ENCODE assay signal across 9 mouse cellular contexts in the genomic region with DNA sequence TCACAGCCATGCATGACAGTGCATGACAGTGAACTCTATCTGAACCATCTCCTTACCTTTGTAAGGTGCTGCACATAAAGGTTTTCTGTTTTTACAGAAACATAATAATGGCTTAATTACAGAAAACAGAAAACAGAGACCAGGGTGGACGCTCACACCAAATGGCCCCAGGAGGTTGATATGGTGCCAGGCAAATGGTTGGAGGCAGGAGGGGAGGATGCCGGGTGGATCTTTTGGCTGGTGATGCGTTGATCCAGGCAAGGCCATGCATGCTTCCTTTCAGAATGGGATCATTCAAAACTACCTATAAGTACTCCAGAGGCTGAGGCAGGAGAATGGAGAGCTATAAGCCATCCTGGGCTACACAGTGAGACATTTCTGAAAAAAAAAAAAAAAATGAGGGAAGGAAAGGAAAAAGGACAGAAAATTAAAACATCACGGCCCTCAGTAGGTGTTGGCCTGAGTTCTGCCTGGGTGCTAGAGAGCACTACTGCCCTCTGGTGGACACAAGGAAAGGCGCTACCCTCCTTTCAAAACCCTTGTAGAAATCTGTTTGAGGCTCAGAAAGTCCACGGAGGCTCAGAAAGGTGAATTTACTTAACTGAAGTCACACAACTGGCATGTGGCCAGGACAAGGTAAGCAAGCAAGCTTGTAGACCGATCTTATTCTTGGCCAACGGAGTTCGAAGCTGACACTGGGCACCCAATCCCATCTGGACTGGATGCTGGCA. TPM values are rescaled to one million over a fixed set of nuclear protein-coding genes. Genes with fewer than 3 reads are reported as not detected.
DNase-seq lines count a peak whose midpoint lies in the region; ATAC-seq and TF ChIP-seq lines count a peak whose summit lies in the region.
"Had no signal": no experiment of that assay in that cellular context is flagged by ENCODE, and none has a peak within 500 bp of the region (broad histone marks: within the 10 kb centered on the region; RNA-seq: fewer than 3 reads in every experiment).

No protein-coding gene starts in this region.

- peaks cover 13% of the 10 kb centered on the region for H3K4me1 ChIP-seq in heart, embryonic 10.5 days
- H3K4me1 ChIP-seq in thymus, adult 2 months (replicated peaks; ENCODE audit: control insufficient read depth, insufficient read depth, low read length), result no peaks in the 10 kb centered on the region
- H3K4me1 ChIP-seq in intestine, embryonic 15.5 days (replicated peaks), result peaks cover 6% of the 10 kb centered on the region; the same call in 1 of the 2 replicates

- TF ChIP-seq POLR2A in thymus, adult 2 months (IDR thresholded peaks at IDR 0.05; ENCODE audit: control insufficient read depth, extremely low read depth, insufficient read depth, low read length, poor library complexity), result no peak

- H3K4me2 ChIP-seq in intestine, embryonic 15.5 days (replicated peaks), result no peak overlapping the region
- H3K4me2 ChIP-seq: stomach, embryonic 15.5 days had no signal

- H3K36me3 ChIP-seq in heart, embryonic 10.5 days, result no peaks in the 10 kb centered on the region
- peaks cover 6% of the 10 kb centered on the region; the same call in 1 of the 2 replicates for H3K36me3 ChIP-seq in thymus, adult 2 months (ENCODE audit: control insufficient read depth, insufficient read depth, low read length)
- no peaks in the 10 kb centered on the region for H3K36me3 ChIP-seq in intestine, embryonic 15.5 days
- H3K36me3 ChIP-seq: stomach, embryonic 15.5 days had no signal

- peaks cover 25% of the 10 kb centered on the region for H3K27me3 ChIP-seq in heart, embryonic 10.5 days (ENCODE audit: insufficient read depth, poor library complexity, severe bottlenecking)
- H3K27me3 ChIP-seq in thymus, adult 2 months (ENCODE audit: control insufficient read depth, insufficient read depth, low read length), result no peaks in the 10 kb centered on the region
- no peaks in the 10 kb centered on the region for H3K27me3 ChIP-seq in intestine, embryonic 15.5 days (replicated peaks)
- H3K27me3 ChIP-seq: stomach, embryonic 15.5 days had no signal

- 26% methylated on average over 9 of the region's 9 CpGs for WGBS in heart, embryonic 10.5 days
- 36% methylated on average over 9 of the region's 9 CpGs for WGBS in thymus, adult 2 months
- WGBS in intestine, embryonic 15.5 days, result 29% methylated on average over 9 of the region's 9 CpGs

- no peak overlapping the region for H3K4me3 ChIP-seq in heart, embryonic 10.5 days
- no peak overlapping the region for H3K4me3 ChIP-seq in thymus, adult 2 months (ENCODE audit: control insufficient read depth, insufficient read depth, low read length)
- H3K4me3 ChIP-seq in intestine, embryonic 15.5 days (replicated peaks), result no peak overlapping the region
- H3K4me3 ChIP-seq: stomach, embryonic 15.5 days had no signal

- no peak overlapping the region for H3K27ac ChIP-seq in heart, embryonic 10.5 days
- no peak overlapping the region for H3K27ac ChIP-seq in thymus, adult 2 months (ENCODE audit: control insufficient read depth, insufficient read depth, low read length)
- no peak overlapping the region for H3K27ac ChIP-seq in intestine, embryonic 15.5 days
- H3K27ac ChIP-seq: stomach, embryonic 15.5 days had no signal

- DNase-seq in heart, adult 8-10 months (ENCODE audit: low spot score), result peak; percentile 52
- no peak for DNase-seq in heart, embryonic 10.5 days (ENCODE audit: low spot score)
- peak; percentile 60 for DNase-seq in thymus, adult 2 months
- no peak for DNase-seq in thymus, adult 18-20 months
- peak; percentile 16 for DNase-seq in cerebellum, adult 9-11 months
- DNase-seq in mesoderm, embryonic 11.5 days (ENCODE audit: low read depth, low spot score), result peak; percentile 80
- no peak for DNase-seq in gastrocnemius, postnatal 25 days

- H3K9ac ChIP-seq in intestine, embryonic 15.5 days, result no peak overlapping the region
- H3K9ac ChIP-seq: stomach, embryonic 15.5 days had no signal

- 0 out of 2 replicates have a peak, but pooled peaks have one; percentile 4 for ATAC-seq in intestine, embryonic 15.5 days

- H3K9me3 ChIP-seq in heart, embryonic 10.5 days, result no peaks in the 10 kb centered on the region
- H3K9me3 ChIP-seq in intestine, embryonic 15.5 days, result no peaks in the 10 kb centered on the region
- H3K9me3 ChIP-seq: stomach, embryonic 15.5 days had no signal

- no peak; the same call in 1 of the 2 replicates for TF ChIP-seq CTCF in thymus, adult 2 months (IDR thresholded peaks at IDR 0.05; ENCODE audit: borderline replicate concordance, control insufficient read depth, extremely low read depth, insufficient read depth, low read length, poor library complexity)

RNA-seq across cellular contexts. Expression of gene Asap3, which starts 6.4 kb away (rescaled TPM):
- 10 to 100 TPM in 1 of 4 experiments, 1 to 10 TPM in 3; 6.8 to 12.6 (median 9.1) TPM for total RNA-seq in heart, adult 8-10 months (2022)
- 3.4 and 3.7 TPM in 2 replicates for polyA plus RNA-seq in heart, embryonic 10.5 days (2016; fragmentation: Nextera tagmentation; extraction: Ambion mirVana)
- polyA plus RNA-seq in thymus, adult 2 months (2012; rRNA removed), result 4.1 and 4.4 TPM in 2 replicates
- 4.6 and 5.4 TPM in 2 replicates for polyA plus RNA-seq in intestine, embryonic 15.5 days (2015; fragmentation: Nextera tagmentation; extraction: Ambion mirVana)
- total RNA-seq in gastrocnemius, postnatal 25 days (2021), result 1 to 10 TPM; 2.8 to 3.0 TPM

RNA-seq across cellular contexts. Expression of gene E2f2, which starts 27.5 kb away (rescaled TPM):
- total RNA-seq in heart, adult 8-10 months (2022), result 1 to 10 TPM in 1 of 4 experiments, under 1 TPM in 3; 0.38 to 2.1 (median 0.59) TPM
- 6.3 and 6.6 TPM in 2 replicates for polyA plus RNA-seq in heart, embryonic 10.5 days (2016; fragmentation: Nextera tagmentation; extraction: Ambion mirVana)
- polyA plus RNA-seq in thymus, adult 2 months (2012; rRNA removed), result 164 and 208 TPM in 2 replicates
- 8.1 and 9.8 TPM in 2 replicates for polyA plus RNA-seq in intestine, embryonic 15.5 days (2015; fragmentation: Nextera tagmentation; extraction: Ambion mirVana)
- total RNA-seq in gastrocnemius, postnatal 25 days (2021), result 1 to 10 TPM; 1.8 to 3.5 TPM

RNA-seq across cellular contexts. Expression of gene Tcea3, which starts 47.8 kb away (rescaled TPM):
- 100 to 1,000 TPM; 142 to 162 (median 148) TPM for total RNA-seq in heart, adult 8-10 months (2022)
- 35.6 and 47.2 TPM in 2 replicates for polyA plus RNA-seq in heart, embryonic 10.5 days (2016; fragmentation: Nextera tagmentation; extraction: Ambion mirVana)
- 0.66 and 1.8 TPM in 2 replicates for polyA plus RNA-seq in thymus, adult 2 months (2012; rRNA removed)
- 18.3 and 19.0 TPM in 2 replicates for polyA plus RNA-seq in intestine, embryonic 15.5 days (2015; fragmentation: Nextera tagmentation; extraction: Ambion mirVana)
- total RNA-seq in gastrocnemius, postnatal 25 days (2021), result 100 to 1,000 TPM; 234 to 298 TPM

RNA-seq across cellular contexts. Expression of gene Id3, which starts 56.4 kb away (rescaled TPM):
- total RNA-seq in heart, adult 8-10 months (2022), result 10 to 100 TPM; 41.4 to 71.3 (median 61.6) TPM
- 324 and 492 TPM in 2 replicates for polyA plus RNA-seq in heart, embryonic 10.5 days (2016; fragmentation: Nextera tagmentation; extraction: Ambion mirVana)
- polyA plus RNA-seq in thymus, adult 2 months (2012; rRNA removed), result 312 and 357 TPM in 2 replicates
- 269 and 285 TPM in 2 replicates for polyA plus RNA-seq in intestine, embryonic 15.5 days (2015; fragmentation: Nextera tagmentation; extraction: Ambion mirVana)
- 10 to 100 TPM; 13.5 to 21.2 TPM for total RNA-seq in gastrocnemius, postnatal 25 days (2021)

Comparison
In these comparisons a context has a peak if more than half of its experiments do, and no peak if none do; other contexts are left out.
1. DNase-seq: peak in heart, adult 8-10 months (single experiment), thymus, adult 2 months (single experiment), cerebellum, adult 9-11 months (single experiment) and mesoderm, embryonic 11.5 days (single experiment); none in heart, embryonic 10.5 days (single experiment), thymus, adult 18-20 months (0 of 2) and gastrocnemius, postnatal 25 days (single experiment).
2. RNA of gene E2f2, which starts 27.5 kb away (polyA plus RNA-seq): 164 to 208 TPM in thymus, adult 2 months; 8.1 to 9.8 TPM in intestine, embryonic 15.5 days and 6.3 to 6.6 TPM in heart, embryonic 10.5 days; every median in the first group is over 10 times any median in the second.